Mouse (Mus musculus): ENCODE results near the gene Klf1. TPM values are rescaled to one million over a fixed set of nuclear protein-coding genes. Genes with fewer than 3 reads are reported as not detected.

Klf1 gene
- total and polyA plus RNA-seq, 3 experiments = 0.20 to 0.38 (median 0.24) TPM

DNA sequence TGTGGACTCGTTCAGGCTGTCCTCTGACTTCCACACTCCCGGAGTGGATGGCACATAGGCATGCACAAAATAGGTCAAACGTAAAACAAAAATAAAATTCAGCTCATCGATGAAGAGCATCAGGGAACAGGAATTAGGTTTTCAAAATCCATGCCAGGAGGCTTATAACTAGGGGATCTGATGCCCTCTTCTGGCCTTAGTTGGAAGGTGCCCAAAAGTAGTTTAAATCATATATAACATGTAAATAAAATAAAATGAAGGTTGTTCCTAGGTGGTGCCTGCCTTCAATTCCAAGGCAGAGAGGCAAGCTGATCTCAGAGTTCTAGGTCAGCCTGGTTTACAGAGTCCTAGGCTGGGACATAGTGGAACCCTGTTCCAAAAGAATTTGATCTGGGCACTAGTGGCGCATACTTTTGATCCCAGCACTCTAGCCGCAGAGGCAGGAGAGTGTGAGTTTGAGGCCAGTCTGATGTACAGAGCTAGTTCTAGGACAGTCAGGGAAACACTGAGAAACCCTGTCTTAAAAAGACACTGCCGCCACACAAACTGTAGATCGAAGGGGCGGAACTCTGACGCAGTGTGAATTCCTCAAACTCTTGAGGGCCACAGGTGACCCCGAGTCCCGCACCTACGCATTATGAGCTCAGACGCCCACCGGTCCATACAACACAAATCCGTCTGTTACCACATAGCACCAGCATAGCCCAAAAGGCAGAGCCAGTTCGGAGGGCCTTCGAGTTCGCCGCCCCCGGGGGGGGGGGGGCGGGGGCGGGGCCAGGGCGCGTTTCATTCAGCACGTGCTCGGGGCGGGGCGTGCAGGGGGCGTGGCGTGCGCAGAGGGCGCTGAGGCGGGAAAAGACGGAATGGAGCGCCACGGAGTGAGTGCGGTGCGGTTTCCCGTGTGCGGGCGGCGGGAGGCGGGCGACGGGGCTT, 30.1 kb upstream of the Klf1 start, which contains the start of gene Syce2:
Gene Syce2 (plus strand): TSS at position 736 of the 933 bp plus-strand sequence.
- peaks cover 31 to 75% of the 10 kb centered on the region in 2 experiments for H3K36me3 ChIP-seq (replicated peaks in 1 of 2; ENCODE audit: control insufficient read depth in 1 of 2, insufficient read depth in 1 of 2, low read length in 1 of 2)
- H3K27me3 ChIP-seq (replicated peaks) = no peaks in the 10 kb centered on the region
- H3K4me2 ChIP-seq (ENCODE audit: insufficient read depth, low read depth, poor library complexity, severe bottlenecking) = no peak within 1 kb of the TSS
- dilution Hi-C loops (cut with MboI; ENCODE audit: extremely low pct_ligation_motif_present, extremely low pct_unique_long_range_greater_than_20kb, low sequenced_read_pairs) = no loop called here
- H3K9ac ChIP-seq (ENCODE audit: insufficient read depth, low read depth) = no peak within 1 kb of the TSS
- H3K27ac ChIP-seq (ENCODE audit: insufficient read depth, low read depth) = no peak within 1 kb of the TSS
- in situ Hi-C loops (cut with MboI; ENCODE audit: low pct_ligation_motif_present, low pct_unique_long_range_greater_than_20kb, low sequenced_read_pairs) = no loop called here
- TF ChIP-seq POLR2A (IDR thresholded peaks at IDR 0.05; ENCODE audit: low read depth, low read length) = no peak
- TF ChIP-seq POLR2AphosphoS2 (IDR thresholded peaks at IDR 0.05; ENCODE audit: low read depth, low read length) = no peak
- TF ChIP-seq RAD21 (IDR thresholded peaks at IDR 0.05; ENCODE audit: low read depth, low read length) = peak; percentile 21
- TF ChIP-seq CTCF (conservative IDR thresholded peaks at IDR 0.05 in 1 of 2, IDR thresholded peaks at IDR 0.05 in 1 of 2; ENCODE audit: low read depth in 2 of 2, low read length in 2 of 2) = peak in 1 of 2 experiments; percentile 41; a peak in 2 of 4 replicates
- H3K4me3 ChIP-seq (replicated peaks in 1 of 3; ENCODE audit: low read depth in 2 of 3, low read length in 2 of 3, poor library complexity in 1 of 3) = no peak within 1 kb of the TSS
- H3K9me3 ChIP-seq (replicated peaks; ENCODE audit: low read length) = no peaks in the 10 kb centered on the region
- no peaks in the 10 kb centered on the region for H3K4me1 ChIP-seq (ENCODE audit: control insufficient read depth in 1 of 2, insufficient read depth in 2 of 2)
- peak; percentile 19 for DNase-seq (ENCODE audit: extremely low read depth)
- H3K79me2 ChIP-seq (replicated peaks; ENCODE audit: control insufficient read depth, extremely low read depth, insufficient read depth, poor library complexity, severe bottlenecking) = no peaks in the 10 kb centered on the region

DNA sequence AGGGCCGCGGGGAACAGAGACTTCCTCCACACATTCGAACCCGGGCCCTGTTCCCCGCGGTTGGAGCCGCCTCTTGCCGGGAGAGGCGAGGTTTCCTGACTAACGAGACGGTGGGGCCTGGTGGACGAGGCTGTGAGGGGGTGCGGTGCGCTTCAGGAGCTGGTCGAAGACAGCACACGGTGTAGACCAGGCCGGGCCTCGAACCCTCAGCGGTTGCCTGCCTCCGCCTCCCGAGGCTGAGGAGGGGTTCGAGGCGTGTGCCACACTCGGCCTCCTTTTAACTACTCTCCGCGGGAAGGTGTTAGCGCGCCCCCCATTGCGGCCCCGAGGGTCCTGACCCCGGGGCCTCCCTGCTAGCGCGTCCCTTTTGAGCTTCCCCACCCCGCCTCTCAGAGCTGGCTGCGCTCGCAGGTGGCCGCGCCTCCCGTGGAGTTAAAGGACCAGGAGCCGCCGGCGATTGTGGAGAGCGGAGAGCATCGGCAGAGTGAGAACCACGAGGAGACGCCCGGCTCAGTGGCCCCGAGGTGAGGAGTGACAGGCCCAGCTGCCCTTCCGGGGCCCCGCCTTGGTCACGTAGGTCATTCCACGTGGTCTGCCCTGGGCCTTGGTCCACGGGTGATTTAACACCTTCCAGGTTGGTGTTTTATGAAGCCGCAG, 29.3 kb upstream of the Klf1 start:
- in situ Hi-C loops (cut with MboI; ENCODE audit: low pct_ligation_motif_present, low pct_unique_long_range_greater_than_20kb, low sequenced_read_pairs) (no loop called here), dilution Hi-C loops (cut with MboI; ENCODE audit: extremely low pct_ligation_motif_present, extremely low pct_unique_long_range_greater_than_20kb, low sequenced_read_pairs) (no loop called here)
- TF ChIP-seq JUND (conservative IDR thresholded peaks at IDR 0.05; ENCODE audit: low read depth, low read length) = no peak
- TF ChIP-seq ETS1 (conservative IDR thresholded peaks at IDR 0.05; ENCODE audit: low read depth, low read length) = no peak
- no peak for TF ChIP-seq PAX5 (IDR thresholded peaks at IDR 0.05; ENCODE audit: low read length)
- TF ChIP-seq BHLHE40 (IDR thresholded peaks at IDR 0.05; ENCODE audit: low read depth, low read length) = no peak
- no peak for TF ChIP-seq RCOR1 (conservative IDR thresholded peaks at IDR 0.05; ENCODE audit: low read depth, low read length)
- no peak for TF ChIP-seq CHD1 (IDR thresholded peaks at IDR 0.05; ENCODE audit: low read depth, low read length)
- no peak for TF ChIP-seq UBTF (IDR thresholded peaks at IDR 0.05; ENCODE audit: low read depth, low read length)
- no peak for TF ChIP-seq CHD2 (IDR thresholded peaks at IDR 0.05; ENCODE audit: low read length)
- H3K4me1 ChIP-seq (ENCODE audit: control insufficient read depth in 1 of 2, insufficient read depth in 2 of 2) = no peaks in the 10 kb centered on the region
- H3K27me3 ChIP-seq (replicated peaks) = no peaks in the 10 kb centered on the region
- H3K9ac ChIP-seq (ENCODE audit: insufficient read depth, low read depth) = no peak overlapping the region
- H3K36me3 ChIP-seq (replicated peaks in 1 of 2; ENCODE audit: control insufficient read depth in 1 of 2, insufficient read depth in 1 of 2, low read length in 1 of 2) = peaks cover 23 to 70% of the 10 kb centered on the region in 2 experiments
- H3K4me3 ChIP-seq (replicated peaks in 1 of 3; ENCODE audit: low read depth in 2 of 3, low read length in 2 of 3, poor library complexity in 1 of 3) = no peak overlapping the region
- H3K9me3 ChIP-seq (replicated peaks; ENCODE audit: low read length) = no peaks in the 10 kb centered on the region
- no peak for DNase-seq (ENCODE audit: extremely low read depth)
- H3K79me2 ChIP-seq (replicated peaks; ENCODE audit: control insufficient read depth, extremely low read depth, insufficient read depth, poor library complexity, severe bottlenecking) = no peaks in the 10 kb centered on the region
- H3K27ac ChIP-seq (ENCODE audit: insufficient read depth, low read depth) = no peak overlapping the region
- H3K4me2 ChIP-seq (ENCODE audit: insufficient read depth, low read depth, poor library complexity, severe bottlenecking) = no peak overlapping the region
